Mouse (Mus musculus) left cerebral cortex, postnatal 36 days (tissue): Measurements from ENCODE around the gene Armh4. TPM values are rescaled to one million over a fixed set of nuclear protein-coding genes. Genes with fewer than 3 reads are reported as not detected.
"Not testable (repeated sequence)": the region's sequence is repeated elsewhere in the genome, so short reads cannot be mapped to it uniquely, and the experiment has no call there.

Experiments used
- DNase-seq, 2 experiments: peaks; one replicate each; pipeline ENCODE4 v3.0.0; 2021 to 2022; ENCODE audit warnings: low spot score in 2 of 2, mixed read lengths in 1 of 2
- intact Hi-C: fragments of 180-260 bp; cut with DNase I; formaldehyde crosslinking; loops from one replicate; pipeline ENCODE4 v1.15.1; 2025
- total RNA-seq, 2 experiments: library from RNA; stranded (reverse); gene quantifications; 2 replicates each; pipeline ENCODE4 v1.2.3; 2021

Armh4 gene
- 10 to 100 TPM; 24.2 to 26.4 TPM for total RNA-seq

DNA sequence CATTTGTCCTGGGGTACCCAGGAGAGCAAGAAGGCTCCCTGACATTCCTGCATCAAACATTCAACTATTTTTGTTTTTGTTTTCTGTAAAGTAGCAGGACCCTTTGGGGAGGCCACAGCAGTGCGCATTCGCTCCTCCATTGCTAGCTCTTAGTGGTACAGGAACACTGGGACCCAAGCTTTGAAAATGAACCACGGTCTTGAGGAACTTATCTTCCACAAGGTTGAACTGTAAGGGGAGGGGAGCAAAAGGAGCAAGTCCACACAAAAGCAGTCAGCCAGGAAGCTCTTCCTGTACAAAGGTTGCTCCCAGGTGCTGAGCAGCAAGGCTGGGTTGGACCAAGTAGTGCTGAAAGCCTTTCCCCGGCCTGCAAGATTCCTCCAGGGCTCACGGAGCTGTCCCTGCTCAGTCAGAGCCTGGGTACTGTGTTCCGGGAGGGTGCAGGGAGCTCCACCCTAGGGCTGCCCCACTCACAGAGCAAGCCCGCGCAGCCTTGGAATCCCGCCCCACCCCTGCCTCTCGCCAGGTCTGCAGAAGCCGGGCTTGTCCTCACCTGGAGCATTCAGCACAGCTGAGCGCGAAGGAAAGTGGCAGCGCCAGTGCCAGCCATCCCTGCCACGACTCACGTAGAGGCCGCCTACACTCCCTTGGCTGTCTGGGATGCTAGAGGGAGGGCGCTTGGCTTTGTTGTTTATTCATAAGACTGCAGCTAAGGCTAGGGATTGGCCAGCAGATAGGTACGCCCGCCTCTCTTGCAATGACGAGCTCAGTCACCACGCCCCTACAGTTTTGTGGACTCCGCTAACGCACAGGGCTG is at the start of gene Armh4:
Gene Armh4, minus strand, starts transcription at position 669 of the 817 bp plus-strand sequence.
- DNase-seq = peak; percentile 83 to 86
- intact Hi-C loops = no loop called here

- no peak for DNase-seq
- intact Hi-C loops = no loop called here
Observed at GRCm38 (mm10) chr14:49829192-49830171, 46.3 kb upstream of the Armh4 start.

- DNase-seq, intact Hi-C loops: not testable (repeated sequence)
Observed at GRCm38 (mm10) chr14:49819721-49820440, 36.7 kb upstream of the Armh4 start.

- DNase-seq, intact Hi-C loops: not testable (repeated sequence)
Observed at GRCm38 (mm10) chr14:49818713-49819208, 35.6 kb upstream of the Armh4 start.

DNA sequence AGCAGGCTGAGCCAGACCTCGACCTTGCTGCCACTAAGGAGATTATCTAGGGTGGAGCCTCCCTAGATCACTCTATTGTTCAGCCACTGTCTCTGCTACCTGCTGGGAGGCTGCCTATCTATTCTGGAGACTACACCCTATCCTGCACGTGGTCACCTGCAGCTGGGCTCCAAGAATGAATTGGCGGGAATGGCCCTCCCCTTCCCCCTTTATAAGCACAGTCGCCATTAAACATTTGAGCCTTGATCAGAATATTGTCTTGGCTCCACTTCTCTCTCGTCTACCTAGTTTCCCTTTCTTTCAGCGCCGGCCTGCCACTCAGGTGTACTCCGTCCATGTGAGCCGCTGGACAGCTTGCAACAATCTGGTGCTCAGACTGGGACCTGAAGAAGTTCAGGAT is 29.8 kb upstream of the Armh4 start:
- not testable (repeated sequence) for DNase-seq

DNA sequence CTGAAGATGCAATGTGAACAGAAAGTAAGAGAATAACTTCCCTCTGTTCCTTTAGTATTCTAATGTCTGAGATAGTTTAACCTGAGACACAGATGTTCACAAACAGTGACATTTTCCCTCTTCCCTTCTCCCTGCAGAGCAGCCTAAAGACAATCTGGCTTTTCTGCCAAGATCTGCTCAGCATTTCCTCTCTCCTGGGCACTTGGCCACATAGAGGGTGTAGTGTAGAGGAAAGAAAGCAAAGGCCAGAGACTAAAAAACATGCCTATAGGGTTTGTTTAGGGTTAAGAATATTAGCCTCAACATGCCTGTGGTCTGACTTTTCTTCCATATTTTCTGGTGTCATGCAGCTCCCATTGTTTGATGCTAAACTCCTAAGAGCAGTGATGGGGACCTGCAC is 21.9 kb upstream of the Armh4 start:
- DNase-seq, intact Hi-C loops: not testable (repeated sequence)

More for the DNA sequence above, 29.8 kb upstream of the Armh4 start:
- intact Hi-C loops = not testable (repeated sequence)

DNA sequence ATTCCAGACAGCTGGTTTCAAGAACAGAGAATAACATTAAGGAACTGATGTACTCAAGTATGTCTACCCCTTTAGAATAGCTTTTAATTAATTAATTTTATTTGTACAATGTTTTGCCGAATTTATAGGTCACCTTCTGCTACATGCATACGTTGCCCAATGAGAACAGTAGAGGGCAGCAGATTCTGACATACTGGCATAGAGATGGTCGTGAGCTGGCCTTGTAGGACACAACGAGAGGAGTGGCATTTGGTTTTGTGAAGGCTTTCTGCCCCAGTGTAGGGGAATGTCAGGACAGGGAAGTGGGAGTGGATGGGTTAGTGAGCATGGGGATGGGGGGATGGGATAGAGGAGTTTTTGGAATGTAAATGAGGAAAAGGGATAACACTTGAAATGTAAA is 18.3 kb upstream of the Armh4 start:
- DNase-seq = no peak
- intact Hi-C loops = no loop called here

GRCm38 (mm10) chr14:49793948-49794347 is 10.8 kb upstream of the Armh4 start:
- DNase-seq = no peak
- intact Hi-C loops = no loop called here

DNA sequence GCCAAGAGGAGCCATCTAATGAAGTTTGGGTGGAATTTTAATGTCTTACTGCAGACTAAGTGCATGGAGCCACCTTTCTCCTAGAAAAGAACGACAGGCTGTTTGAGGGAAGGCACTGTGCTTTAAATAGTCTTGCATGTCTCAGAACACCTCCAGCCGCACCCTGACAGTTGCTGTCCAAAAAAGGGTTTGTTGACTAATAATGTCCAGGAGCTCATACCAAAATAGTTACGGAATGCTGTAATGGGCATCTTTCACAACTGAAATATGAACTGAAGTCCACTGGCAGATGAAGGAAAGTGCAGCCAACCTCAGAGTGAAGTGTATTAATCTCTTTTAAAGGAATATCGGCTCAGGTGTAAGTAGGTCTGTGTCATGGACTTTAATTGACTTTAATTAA is 7.4 kb upstream of the Armh4 start:
- intact Hi-C loops = no loop called here
- DNase-seq = no peak

- intact Hi-C loops = no loop called here
- DNase-seq = peak in 1 of 2 experiments; percentile 43
Observed at GRCm38 (mm10) chr14:49785793-49786192, 2.6 kb upstream of the Armh4 start.

- no peak for DNase-seq
- intact Hi-C loops = no loop called here
Observed at GRCm38 (mm10) chr14:49783866-49784265, 683 bp upstream of the Armh4 start.

DNA sequence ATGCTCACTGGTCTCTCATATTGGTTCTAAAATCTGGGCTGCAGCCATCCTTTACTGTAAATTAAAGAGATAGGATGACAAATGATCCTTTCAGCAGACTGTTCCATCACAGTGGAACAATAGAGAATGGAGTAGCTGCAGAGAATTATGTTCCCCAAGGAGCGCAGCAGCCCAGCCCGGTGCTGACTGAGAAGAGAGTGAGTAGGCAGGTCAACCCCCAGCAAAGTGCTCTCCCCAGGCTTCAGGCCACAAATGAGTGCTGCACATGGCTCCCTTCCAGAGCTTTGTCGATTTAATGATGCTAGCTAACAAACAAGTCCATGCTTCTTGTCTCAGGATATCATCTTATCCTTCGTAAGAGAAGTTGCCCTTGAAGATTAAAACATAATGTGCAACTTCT is 2.8 kb downstream of the Armh4 start:
- DNase-seq = no peak
- intact Hi-C loops = no loop called here

GRCm38 (mm10) chr14:49777539-49777938 is 5.6 kb downstream of the Armh4 start:
- DNase-seq, intact Hi-C loops: not testable (repeated sequence)

- DNase-seq = no peak
- intact Hi-C loops = no loop called here
Observed at GRCm38 (mm10) chr14:49771746-49772145, 11.4 kb downstream of the Armh4 start.

GRCm38 (mm10) chr14:49766601-49767000 is 16.6 kb downstream of the Armh4 start:
- DNase-seq = no peak
- intact Hi-C loops = no loop called here

DNA sequence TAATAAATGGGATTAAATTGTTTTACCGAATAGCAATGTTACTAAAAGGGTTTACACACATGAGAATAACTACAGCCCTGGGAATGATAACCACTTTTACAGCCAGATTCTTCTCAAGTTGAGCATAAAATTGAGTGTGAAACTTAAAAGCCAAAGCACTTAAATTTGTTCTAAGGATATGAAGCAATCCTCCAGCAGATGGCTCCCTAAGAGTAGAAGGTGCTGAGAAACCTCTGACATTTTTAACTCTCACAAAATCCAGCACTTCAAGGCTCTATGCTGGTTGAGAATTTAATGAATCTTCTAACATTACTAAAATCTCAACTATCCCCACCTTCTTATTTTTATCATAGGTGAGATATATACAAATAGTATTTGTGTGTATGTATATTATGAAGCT is 27.3 kb downstream of the Armh4 start:
- no peak for DNase-seq
- intact Hi-C loops = no loop called here

DNA sequence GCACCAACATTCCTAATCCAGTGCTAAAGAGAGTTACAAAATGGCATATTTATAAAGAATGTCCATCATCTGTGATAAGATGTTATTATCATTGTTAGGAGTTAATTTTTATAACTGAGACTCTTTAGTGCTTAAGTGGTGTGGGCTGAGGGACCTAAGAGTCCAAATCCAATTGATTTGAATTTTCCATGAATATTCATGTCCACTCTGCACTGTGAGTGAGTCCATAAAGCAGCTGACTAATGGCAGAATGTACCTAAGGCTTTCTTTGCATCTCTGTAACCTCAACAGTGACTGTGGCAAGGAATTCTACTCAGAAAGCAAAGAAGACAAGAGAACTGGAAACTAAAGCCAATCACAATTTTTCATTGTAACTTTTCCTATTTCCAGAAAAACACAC is 30.6 kb downstream of the Armh4 start:
- intact Hi-C loops = no loop called here
- no peak for DNase-seq

GRCm38 (mm10) chr14:49745874-49746273 is 37.3 kb downstream of the Armh4 start:
- DNase-seq = no peak
- intact Hi-C loops = no loop called here

DNA sequence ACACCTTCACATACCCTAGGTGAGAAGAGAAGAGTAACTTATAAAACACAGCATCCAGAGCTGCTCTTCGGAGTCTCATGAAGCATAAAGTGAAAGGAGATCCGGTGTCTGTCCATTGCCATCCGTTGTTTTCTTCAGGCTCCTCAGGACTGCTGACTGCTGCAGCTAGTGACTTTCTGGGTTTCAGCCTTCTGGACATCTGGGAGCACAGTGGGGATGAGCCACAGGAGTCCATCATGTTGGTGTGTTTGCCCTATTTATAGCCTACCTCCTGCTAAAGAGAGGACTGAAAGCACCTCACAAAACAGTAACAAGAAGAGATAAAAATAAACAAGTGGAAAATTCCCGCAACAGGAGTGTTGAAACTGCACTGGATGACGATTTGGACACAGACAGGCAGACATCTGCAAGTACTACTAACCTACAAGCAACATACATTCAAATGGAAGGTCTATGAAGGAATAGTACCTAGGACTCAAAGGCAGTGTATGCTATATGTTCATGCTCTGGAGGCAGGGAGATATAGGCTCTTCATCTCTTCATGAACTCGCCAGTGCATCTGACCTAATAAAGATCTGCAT is 39.1 kb downstream of the Armh4 start:
- intact Hi-C loops = no loop called here
- no peak for DNase-seq
